Mouse (Mus musculus) kidney, postnatal 36 days (tissue): ENCODE measurements at regions not wholly inside any gene's neighbourhood (a gene's known extent, or its start where the extent isn't known, plus 50 kb on each side); places are given as distances from the start of the nearest gene placed in this dataset.
"Not testable (repeated sequence)": the region's sequence is repeated elsewhere in the genome, so short reads cannot be mapped to it uniquely, and the experiment has no call there.

Experiments used
- DNase-seq, 2 experiments: peaks; one replicate each; pipeline ENCODE4 v3.0.0; 2021 to 2022; ENCODE audit warnings: mixed read lengths in 2 of 2

DNA sequence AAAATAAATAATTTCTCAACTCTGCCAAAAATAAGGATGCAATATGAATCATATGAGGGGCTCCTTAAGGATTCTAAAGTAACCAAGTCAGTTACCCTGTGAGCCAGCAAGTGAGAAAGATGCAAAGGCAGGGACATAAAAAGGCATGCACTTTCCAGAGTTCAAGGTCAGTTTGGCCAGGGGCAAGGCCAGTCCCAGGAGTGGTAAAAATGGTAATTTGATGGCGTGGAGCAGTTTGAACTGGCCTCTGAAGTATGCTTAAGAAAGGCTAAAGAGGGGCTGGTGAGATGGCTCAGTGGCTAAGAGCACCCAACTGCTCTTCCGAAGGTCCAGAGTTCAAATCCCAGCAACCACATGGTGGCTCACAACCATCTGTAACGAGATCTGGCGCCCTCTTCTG lies 68.8 kb downstream of the BC005561 start:
- peak in 1 of 2 experiments; percentile 11 for DNase-seq

DNA sequence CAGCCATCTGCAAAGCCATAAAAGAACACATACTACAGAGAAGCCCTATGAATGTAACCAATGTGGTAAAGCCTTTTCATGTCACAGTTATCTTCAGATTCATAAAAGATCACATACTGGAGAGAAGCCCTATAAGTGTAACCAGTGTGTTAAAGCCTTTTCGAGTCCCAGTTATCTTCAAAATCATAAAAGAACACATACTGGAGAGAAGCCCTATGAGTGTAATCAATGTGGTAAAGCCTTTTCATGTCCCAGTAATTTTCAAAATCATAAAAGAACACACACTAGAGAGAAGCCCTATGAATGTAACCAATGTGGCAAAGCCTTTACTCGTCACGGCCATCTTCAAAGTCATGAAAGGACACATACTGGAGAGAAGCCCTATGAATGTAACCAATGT lies 74.2 kb downstream of the BC005561 start:
- not testable (repeated sequence) for DNase-seq

DNA sequence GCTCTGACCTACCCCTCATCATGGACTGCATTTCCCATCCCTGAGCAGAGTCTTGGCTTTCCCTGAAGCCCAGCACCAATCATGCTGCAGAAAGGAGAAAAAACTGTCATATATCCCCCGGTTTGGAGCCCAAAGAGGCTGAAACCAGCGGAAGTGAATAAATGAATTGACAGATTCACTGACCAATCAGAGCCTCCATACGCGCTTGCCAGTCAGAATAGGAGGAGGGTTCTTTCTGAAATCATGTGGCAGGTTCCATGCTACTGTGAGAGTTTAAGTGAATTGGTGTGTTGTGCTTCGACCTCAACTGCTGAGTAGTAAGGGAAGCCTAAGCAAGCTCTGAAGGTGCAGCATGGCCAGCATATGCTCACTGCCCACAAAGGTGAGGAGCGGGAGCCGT lies 101.0 kb downstream of the BC005561 start:
- DNase-seq = no peak
